Mouse (Mus musculus): ENCODE data around the gene Pms2. TPM values are rescaled to one million over a fixed set of nuclear protein-coding genes. Genes with fewer than 3 reads are reported as not detected.

Pms2 gene
- total and polyA plus RNA-seq, 3 experiments: 16.5 to 17.3 TPM; not detected in 1

GRCm38 (mm10) chr5:143975631-143975933 lies 65.8 kb downstream of the Pms2 start:
- Histone ChIP-seq H3K79me2 (ENCODE audit: control insufficient read depth, insufficient read depth, low read length, poor library complexity) (no peaks in the 10 kb centered on the region), H3K27me3 (ENCODE audit: control insufficient read depth in 1 of 2, insufficient read depth in 2 of 2, low read length in 2 of 2) (no peaks in the 10 kb centered on the region), H3K4me3 (ENCODE audit: control insufficient read depth in 1 of 2, insufficient read depth in 1 of 2, low read depth in 2 of 2, low read length in 2 of 2) (no peak overlapping the region), H3K36me3 (ENCODE audit: control insufficient read depth in 1 of 2, insufficient read depth in 2 of 2, low read length in 2 of 2) (peaks cover 0 to 12% of the 10 kb centered on the region in 2 experiments; a peak in 2 of 4 replicates), H3K9me3 (replicated peaks; ENCODE audit: insufficient read depth, low read length) (no peaks in the 10 kb centered on the region), H3K27ac (ENCODE audit: control insufficient read depth, low read depth, low read length) (no peak overlapping the region), H3K4me1 (ENCODE audit: control insufficient read depth in 1 of 2, insufficient read depth in 2 of 2, low read length in 2 of 2) (peaks cover 9 to 40% of the 10 kb centered on the region in 2 experiments), H3K9ac (ENCODE audit: control insufficient read depth, low read depth, low read length, poor library complexity, severe bottlenecking) (no peak overlapping the region)
- no peak for DNase-seq (ENCODE audit: low read depth, low spot score)
- TF ChIP-seq MYC (IDR thresholded peaks at IDR 0.05; ENCODE audit: low read depth, low read length): no peak
- TF ChIP-seq ZKSCAN1 (IDR thresholded peaks at IDR 0.05; ENCODE audit: low read depth, low read length): no peak
- no peak for TF ChIP-seq ZMIZ1 (IDR thresholded peaks at IDR 0.05; ENCODE audit: low read depth, low read length)
- no peak for TF ChIP-seq HCFC1 (IDR thresholded peaks at IDR 0.05; ENCODE audit: low read depth, low read length)
- TF ChIP-seq KAT2A (conservative IDR thresholded peaks at IDR 0.05; ENCODE audit: low read depth, low read length): no peak
- no peak for TF ChIP-seq MAX (IDR thresholded peaks at IDR 0.05; ENCODE audit: low read length)
- TF ChIP-seq USF2 (IDR thresholded peaks at IDR 0.05; ENCODE audit: borderline replicate concordance in 1 of 2, insufficient read depth in 1 of 2, low read depth in 1 of 2, low read length in 2 of 2): no peak

DNA sequence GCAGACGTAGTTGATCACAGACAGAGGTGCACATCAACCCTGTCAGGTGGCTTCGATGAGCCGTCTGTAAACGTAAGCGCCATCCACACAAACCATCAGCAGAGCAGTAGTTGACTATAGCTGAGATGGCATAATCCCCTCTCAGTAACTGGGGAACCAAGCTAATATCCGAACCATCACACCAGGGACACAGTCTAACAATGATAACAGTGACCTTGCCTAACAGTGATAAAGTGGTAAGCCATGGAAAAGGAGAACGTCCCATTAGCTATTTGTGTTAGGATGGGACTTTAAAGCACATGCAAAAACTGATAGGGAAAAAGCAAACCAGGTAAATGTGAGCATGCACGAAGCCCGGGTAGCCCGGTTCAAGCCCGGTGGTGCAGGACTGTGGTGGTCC lies 66.5 kb downstream of the Pms2 start:
- Histone ChIP-seq H3K36me3 (ENCODE audit: control insufficient read depth in 1 of 2, insufficient read depth in 2 of 2, low read length in 2 of 2) (peaks cover 0 to 12% of the 10 kb centered on the region in 2 experiments; a peak in 2 of 4 replicates), H3K79me2 (ENCODE audit: control insufficient read depth, insufficient read depth, low read length, poor library complexity) (no peaks in the 10 kb centered on the region), H3K4me3 (ENCODE audit: control insufficient read depth in 1 of 2, insufficient read depth in 1 of 2, low read depth in 2 of 2, low read length in 2 of 2) (no peak overlapping the region), H3K4me1 (ENCODE audit: control insufficient read depth in 1 of 2, insufficient read depth in 2 of 2, low read length in 2 of 2) (peaks cover 9 to 40% of the 10 kb centered on the region in 2 experiments), H3K9ac (ENCODE audit: control insufficient read depth, low read depth, low read length, poor library complexity, severe bottlenecking) (no peak overlapping the region), H3K9me3 (replicated peaks; ENCODE audit: insufficient read depth, low read length) (no peaks in the 10 kb centered on the region), H3K27ac (ENCODE audit: control insufficient read depth, low read depth, low read length) (no peak overlapping the region), H3K27me3 (ENCODE audit: control insufficient read depth in 1 of 2, insufficient read depth in 2 of 2, low read length in 2 of 2) (no peaks in the 10 kb centered on the region)
- TF ChIP-seq POLR2A (IDR thresholded peaks at IDR 0.05; ENCODE audit: control insufficient read depth in 1 of 2, insufficient read depth in 1 of 2, low read depth in 1 of 2, low read length in 2 of 2, poor library complexity in 1 of 2): no peak
- TF ChIP-seq TBP (IDR thresholded peaks at IDR 0.05; ENCODE audit: low read depth, low read length): no peak
- 0 out of 2 replicates have a peak, but pooled peaks have one; percentile 16 for TF ChIP-seq GATA1 (IDR thresholded peaks at IDR 0.05; ENCODE audit: low read depth, low read length)
- 0 out of 2 replicates have a peak, but pooled peaks have one; percentile 33 for TF ChIP-seq SIN3A (IDR thresholded peaks at IDR 0.05; ENCODE audit: low read length)
- no peak for TF ChIP-seq USF2 (IDR thresholded peaks at IDR 0.05; ENCODE audit: borderline replicate concordance in 1 of 2, insufficient read depth in 1 of 2, low read depth in 1 of 2, low read length in 2 of 2)
- TF ChIP-seq KAT2A (conservative IDR thresholded peaks at IDR 0.05; ENCODE audit: low read depth, low read length): no peak
- no peak for TF ChIP-seq NRF1 (IDR thresholded peaks at IDR 0.05; ENCODE audit: insufficient read depth, low read depth, low read length, poor library complexity, severe bottlenecking)
- no peak for TF ChIP-seq MAZ (IDR thresholded peaks at IDR 0.05; ENCODE audit: low read depth, low read length)
- no peak for TF ChIP-seq BHLHE40 (IDR thresholded peaks at IDR 0.05; ENCODE audit: borderline replicate concordance, low read depth, low read length)
- DNase-seq (ENCODE audit: low read depth, low spot score): peak; percentile 19
